Mouse (Mus musculus) C2C12 (cell line): Measurements from ENCODE around the gene 1700012P22Rik.

Source experiments
- CEBPB ChIP-seq: IDR thresholded peaks from one replicate; pipeline ENCODE4 v1.6.1; 2011; ENCODE audit warnings: low read depth, mild to moderate bottlenecking, control low read depth, moderate library complexity
- CTCF ChIP-seq: IDR thresholded peaks from one replicate; pipeline ENCODE4 v1.5.1; 2011; ENCODE audit not compliant: control insufficient read depth, insufficient read depth, insufficient read length
- FOSL1 ChIP-seq: IDR thresholded peaks from one replicate; pipeline ENCODE4 v1.8.0; 2011; ENCODE audit warnings: mild to moderate bottlenecking, low read length; ENCODE audit not compliant: poor library complexity, insufficient read depth, severe bottlenecking
- MAX ChIP-seq: IDR thresholded peaks from one replicate; pipeline ENCODE4 v1.6.1; 2011; ENCODE audit warnings: mild to moderate bottlenecking, control low read depth
- MYOD1 ChIP-seq: IDR thresholded peaks from one replicate; pipeline ENCODE4 v1.6.1; 2011; ENCODE audit warnings: low read depth; ENCODE audit not compliant: control insufficient read depth, insufficient read length
- MYOG ChIP-seq: IDR thresholded peaks from one replicate; pipeline ENCODE4 v1.6.1; 2011; ENCODE audit not compliant: control insufficient read depth, insufficient read length; ENCODE audit errors: extremely low read depth
- USF1 ChIP-seq: IDR thresholded peaks from one replicate; pipeline ENCODE4 v1.6.1; 2011; ENCODE audit warnings: low read depth, mild to moderate bottlenecking, control low read depth, moderate library complexity

- TF ChIP-seq CTCF (no peak), MAX (no peak), USF1 (no peak), MYOD1 (no peak), MYOG (no peak), CEBPB (no peak), FOSL1 (no peak)
Measured at GRCm38 (mm10) chr4:144441095-144441494, 2.5 kb upstream of the 1700012P22Rik start.
